Mouse (Mus musculus): ENCODE measurements around the gene Calm4.

GRCm38 (mm10) chr13:3862922-3863580 lies 25.5 kb downstream of the Calm4 start:
- TF ChIP-seq MAX (IDR thresholded peaks at IDR 0.05) (no peak), CTCF (IDR thresholded peaks at IDR 0.05; ENCODE audit: control insufficient read depth, insufficient read depth, insufficient read length) (no peak), MYOG (IDR thresholded peaks at IDR 0.05; ENCODE audit: control insufficient read depth, extremely low read depth, insufficient read length) (no peak), CEBPB (IDR thresholded peaks at IDR 0.05; ENCODE audit: low read depth) (no peak), MYOD1 (IDR thresholded peaks at IDR 0.05; ENCODE audit: control insufficient read depth, insufficient read length, low read depth) (no peak), FOSL1 (IDR thresholded peaks at IDR 0.05; ENCODE audit: insufficient read depth, low read length, poor library complexity, severe bottlenecking) (no peak)

Measured in C2C12 (cell line).